Mouse (Mus musculus) frontal cortex, adult (tissue): ENCODE results near the gene Trib2.

ENCODE experiments used
- ATAC-seq: cut with Nextera tagmentation; 2 replicates; pipeline ENCODE4 v1.9.2; 2017; ENCODE audit warnings: mild to moderate bottlenecking, moderate library complexity, mixed read lengths; ENCODE audit not compliant: low TSS enrichment

Gene Trib2

DNA sequence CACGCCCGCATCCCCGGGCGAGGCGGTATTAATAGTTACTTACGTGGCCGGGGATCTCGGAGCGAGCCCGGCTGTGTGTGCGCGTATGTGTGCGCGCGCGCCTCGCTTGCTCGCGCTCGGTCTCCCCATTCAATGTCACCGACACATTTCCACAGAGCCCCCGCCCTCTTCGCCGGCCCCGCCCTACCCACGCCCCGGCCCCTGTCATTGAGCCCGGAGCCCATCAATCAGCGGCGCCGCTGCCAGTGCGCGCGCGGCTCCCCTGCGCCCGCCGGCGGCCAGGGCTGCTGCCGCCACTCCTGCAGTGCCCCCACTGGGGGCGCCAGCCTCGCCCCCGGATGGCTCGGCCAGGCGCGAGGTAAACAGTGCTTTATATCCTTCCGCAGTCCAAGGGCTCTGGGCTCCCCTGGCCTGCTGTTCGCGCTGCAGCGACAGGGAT, at the start of gene Trib2:
Gene Trib2, minus strand, starts transcription at position 183 of the 439 bp plus-strand sequence.
- peak; percentile 79 for ATAC-seq

DNA sequence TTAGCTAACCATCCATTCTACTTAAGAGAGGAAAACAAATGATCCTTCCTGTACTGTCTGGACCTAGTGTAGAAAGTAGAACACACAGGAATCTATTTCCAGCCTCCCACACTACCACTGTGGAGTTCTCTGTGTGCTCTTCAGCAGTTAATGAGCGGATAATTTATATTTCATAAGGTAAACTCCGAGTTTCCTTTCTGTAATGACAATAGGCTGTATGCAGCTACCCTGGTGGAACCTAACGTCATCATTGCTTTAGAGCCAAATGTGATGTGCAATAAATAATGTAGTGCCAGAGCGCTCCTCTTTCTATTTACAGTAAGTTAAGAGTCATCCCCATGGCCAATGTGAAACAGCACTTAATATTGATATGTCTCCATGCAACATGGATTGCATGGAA, 41.3 kb upstream of the Trib2 start:
- ATAC-seq = no peak

DNA sequence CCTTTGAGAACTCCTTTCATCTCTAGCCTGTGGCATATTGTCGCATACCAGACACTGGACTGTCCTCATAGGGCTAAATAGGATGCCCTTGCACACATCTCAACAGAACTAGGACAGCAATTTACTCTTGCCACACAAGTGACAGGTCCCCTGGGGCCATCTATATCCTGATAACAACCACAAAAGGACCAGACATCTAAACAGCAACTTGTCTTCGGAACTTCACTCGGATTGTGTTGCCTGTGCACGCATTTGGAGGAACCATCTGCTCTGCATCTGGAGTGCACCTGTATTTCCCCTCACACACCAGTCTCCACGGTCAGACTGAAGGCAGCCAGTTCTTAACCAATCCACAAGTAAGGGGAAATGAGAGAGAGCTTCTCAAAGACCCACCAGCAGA, 39.2 kb upstream of the Trib2 start:
- no peak for ATAC-seq

DNA sequence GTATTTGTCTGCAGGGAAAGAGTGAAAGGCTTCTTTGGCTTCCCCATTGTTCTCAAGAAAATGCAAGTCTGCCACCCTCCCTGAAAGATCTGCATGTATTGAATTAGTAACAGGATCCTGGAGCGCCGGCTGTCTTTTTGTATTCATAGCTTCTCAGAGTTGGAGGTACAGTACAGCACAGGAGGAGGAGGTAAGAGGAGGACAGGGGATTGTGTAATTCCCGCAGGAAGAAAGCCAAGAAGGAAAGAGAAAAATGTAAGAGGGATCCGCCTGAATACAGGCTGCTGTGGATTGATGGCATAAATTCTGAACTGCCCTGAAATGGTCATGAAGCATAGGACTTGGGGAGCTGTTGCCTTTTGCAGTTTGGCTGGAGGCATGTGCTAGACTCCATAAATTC, 36.1 kb upstream of the Trib2 start:
- ATAC-seq = peak; percentile 96

DNA sequence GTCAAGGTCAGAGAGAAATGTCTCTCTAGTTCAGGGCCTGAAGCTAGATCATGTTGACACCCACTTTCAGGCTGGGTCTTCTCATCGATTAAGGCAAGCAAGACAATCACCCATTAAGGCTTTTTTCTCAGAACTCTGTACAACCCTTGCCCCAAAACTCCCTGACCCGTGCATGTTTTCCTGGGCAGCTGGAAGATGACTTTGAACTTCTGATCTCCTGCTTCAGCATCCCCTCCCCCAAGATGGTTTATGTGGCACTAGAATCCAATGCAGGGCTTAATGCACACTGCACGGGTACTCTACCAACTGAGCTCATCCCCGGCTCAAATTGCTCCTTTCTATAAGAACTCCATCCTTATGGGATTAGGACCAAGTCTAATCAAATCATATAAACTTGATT, 35.3 kb upstream of the Trib2 start:
- ATAC-seq = no peak

DNA sequence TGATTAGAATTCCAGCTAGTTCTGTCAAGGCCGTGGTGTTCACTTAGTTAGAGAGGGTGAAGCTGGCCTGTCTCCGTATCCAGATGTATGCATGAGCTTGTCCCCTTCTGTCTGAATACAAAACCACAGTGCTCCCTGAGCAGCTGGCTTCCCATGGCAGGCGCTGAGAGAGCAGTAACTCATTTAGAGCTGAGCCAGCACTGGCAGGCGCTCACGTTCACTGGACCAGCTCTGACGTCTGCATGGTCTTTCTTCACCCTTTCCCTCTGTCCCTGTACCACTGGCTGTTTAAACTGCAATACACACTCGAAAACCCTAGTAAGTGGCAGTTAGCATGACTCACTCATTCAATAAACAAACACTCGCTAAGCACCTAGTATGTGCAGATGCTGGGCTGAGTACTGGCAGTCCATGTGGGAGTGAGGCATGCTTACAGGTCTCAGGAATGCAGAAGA, 33.7 kb upstream of the Trib2 start:
- ATAC-seq = no peak

DNA sequence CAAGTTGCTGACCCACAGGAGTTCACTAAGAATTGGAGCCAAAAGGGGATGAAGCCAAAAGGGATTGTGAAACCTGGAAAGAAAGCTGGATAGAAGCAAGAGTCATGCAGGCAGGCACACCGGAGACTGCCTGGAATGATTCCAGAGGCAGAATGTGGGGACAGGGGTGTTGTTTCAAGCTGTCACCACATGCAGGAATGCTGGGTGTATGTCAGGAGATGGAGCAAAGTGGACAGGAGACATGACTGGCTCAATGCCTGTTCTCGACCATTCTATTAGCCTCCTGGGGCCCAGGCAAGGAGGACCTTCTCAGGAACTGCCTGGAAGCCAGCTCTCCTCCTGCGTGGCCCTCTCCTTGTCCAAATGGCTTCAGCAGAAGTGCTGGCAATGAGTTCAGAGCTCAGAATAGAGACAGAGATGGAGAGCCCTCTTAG, 33.2 kb upstream of the Trib2 start:
- ATAC-seq = no peak

DNA sequence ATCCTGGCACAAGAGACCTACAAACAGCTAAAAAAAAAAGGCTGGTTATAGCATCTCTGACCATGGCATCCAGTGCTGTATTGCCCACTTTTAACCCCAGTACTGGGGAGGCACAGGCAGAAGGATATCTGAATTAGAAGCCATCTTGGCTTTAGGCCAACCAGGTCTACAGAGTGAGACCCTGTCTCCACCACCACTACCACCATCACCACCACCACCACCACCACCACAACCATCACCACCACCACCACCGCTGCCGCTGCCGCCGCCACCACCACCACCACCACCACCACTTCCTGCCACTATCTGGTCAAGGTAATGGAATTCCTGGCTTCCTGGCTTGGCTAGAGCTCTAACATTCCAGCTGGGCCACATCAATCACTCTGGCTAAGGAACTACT, 31.7 kb upstream of the Trib2 start:
- ATAC-seq = no peak

DNA sequence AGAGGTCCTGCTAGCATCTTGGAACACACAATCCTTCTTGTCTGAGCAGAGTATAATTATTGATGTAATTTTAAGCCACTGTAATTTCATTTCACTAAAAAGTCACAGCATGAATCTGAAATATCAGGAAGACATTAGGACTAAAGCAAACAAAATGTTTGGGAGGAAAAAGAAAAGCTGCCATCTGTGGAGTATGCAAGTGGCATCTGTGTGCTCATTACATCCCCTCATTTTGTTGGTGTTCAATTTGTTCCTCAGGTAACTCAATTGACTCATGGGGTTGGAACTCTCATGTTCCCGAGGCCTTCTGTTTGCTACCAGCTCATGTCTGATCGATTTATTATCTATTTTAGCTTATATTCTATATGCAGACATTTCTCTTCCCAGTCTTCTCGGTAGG, 28.0 kb upstream of the Trib2 start:
- no peak for ATAC-seq

DNA sequence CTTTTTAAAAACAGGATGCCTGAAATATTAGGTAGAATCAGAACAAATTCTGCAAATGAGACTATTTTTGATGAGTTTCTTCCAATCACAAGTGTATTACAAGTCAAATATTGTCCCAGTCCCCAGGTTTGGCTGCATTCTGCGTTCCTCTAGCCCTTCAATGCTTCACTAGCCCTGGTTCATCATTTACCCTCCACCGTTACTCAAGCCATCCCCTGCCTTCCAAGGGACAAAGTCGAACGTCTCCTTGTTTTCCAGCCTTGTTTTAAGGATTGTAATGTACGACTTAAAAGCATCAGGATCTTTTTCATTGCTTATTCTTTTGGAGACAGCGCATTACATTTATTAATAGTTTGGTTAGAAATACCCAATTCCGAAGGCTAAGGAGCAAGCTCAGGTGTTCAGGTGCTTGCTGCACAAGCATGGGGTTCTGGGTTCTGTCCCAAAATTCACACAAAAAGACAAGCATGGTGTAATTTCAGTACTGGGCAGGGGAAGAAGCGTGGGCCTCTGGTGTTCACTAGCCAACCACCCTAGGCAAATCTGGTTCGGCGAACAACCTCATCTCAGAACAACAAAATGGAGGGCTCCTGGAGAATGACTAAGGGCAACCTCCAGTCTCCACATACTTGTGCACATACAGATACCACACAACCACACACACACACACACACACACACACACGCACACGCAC, 24.3 kb upstream of the Trib2 start:
- ATAC-seq = no peak

DNA sequence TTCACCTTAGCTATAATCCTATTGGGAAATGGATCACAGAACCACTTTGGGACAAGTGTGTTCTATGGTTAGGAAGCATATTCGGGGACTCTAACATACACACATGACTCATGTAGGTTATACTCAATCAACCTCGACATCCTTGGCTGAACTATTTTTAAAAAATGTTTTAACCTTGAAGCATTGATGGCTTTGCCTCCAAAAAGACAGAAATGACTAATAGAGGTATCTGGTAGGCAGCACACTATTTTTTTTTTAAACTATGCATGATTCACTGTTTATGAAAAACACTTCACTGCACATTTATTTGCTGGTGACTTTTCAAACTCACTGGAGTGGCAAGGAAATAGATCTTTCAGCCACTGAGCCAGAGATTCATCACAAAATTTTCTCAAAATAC, 21.5 kb upstream of the Trib2 start:
- no peak for ATAC-seq

DNA sequence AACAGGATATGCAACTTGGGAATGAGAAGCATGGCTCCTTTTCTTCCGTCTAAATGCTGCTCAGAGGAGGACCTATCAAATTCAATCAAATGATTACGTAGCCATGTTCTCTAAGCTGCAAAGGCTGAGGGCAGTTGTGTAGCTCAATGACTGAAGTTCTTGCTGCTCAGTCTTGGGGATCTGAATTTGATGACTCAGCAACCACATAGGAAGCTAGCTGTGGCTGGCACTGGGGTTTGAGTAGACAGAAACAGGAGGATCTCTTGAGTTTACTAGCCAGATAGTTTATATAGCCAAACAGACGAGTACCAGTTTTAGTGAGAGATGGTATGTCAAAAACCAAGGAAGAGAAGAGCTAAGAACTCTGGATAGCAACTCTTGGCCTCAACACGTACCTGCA, 20.8 kb upstream of the Trib2 start:
- ATAC-seq = no peak

DNA sequence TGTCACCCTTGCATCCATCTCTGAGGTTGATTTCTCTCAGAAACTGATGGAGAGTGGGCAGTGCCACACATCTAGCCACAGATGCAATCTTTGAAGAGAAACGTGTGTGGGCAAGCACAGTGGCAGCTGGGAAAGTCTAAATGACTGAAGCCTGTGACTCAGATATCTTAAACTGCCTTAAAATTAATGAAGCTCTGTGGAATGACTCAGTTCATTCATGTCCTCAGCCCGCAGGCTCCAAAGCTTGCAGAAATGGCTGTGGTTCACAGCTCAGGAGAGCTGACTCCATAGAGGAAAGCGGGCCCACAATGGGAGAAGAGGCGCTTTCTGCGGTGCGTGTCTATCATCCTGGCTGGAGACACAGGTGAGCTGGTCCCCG, 15.9 kb upstream of the Trib2 start:
- peak; percentile 97 for ATAC-seq

DNA sequence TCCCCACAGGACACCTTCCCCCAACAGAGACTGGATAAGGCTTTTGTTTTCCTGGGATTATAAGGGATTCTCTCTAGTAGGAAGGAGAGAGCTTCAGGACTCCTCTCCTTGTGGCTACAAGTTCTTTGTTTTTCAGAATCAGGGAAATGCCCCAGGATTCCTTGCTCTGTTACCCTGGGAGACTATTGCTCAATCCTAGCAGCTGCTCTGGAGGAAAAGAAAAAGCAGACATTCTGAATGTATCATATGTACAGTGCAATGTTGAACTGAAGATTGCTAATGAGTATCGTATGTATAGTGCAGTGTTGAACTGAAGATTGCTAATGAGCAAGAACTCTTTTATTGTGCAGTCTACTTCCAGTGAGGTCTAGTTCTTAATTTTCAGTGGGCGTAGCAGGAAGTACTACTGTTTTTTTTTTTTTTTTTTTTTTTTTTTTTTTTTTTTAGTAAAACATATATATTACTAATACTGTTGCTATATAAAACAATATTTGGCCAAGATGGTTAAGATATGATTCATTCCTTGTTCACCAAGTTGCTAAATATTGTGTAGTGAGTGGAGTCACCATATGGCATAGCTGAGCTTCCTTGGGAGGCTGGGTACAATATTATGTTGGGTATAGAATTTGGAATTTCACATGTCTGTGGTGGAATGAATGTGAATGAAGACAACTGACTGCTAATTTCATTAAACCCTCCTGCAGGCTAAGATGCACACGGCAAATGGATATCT, 15.4 kb upstream of the Trib2 start:
- peak; percentile 85 for ATAC-seq

DNA sequence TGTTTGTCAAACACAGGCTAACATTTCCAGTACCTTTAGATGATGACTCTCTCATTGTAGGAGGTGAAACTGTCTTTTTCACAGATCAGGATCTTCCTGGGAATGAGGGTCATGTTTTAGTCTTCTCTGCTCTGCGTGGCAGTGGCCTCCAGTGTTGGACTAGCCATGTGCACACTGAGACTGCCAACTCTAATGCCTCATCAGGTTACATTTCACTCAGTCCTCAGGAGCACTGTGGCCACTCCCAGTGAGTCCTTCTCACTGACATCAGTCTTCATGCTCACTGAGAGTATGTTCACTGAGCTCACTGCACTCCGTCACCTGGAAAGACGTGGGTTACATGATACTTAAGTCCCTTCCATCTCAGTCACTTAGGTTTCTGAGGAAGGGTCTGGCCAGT, 14.0 kb upstream of the Trib2 start:
- ATAC-seq = no peak

DNA sequence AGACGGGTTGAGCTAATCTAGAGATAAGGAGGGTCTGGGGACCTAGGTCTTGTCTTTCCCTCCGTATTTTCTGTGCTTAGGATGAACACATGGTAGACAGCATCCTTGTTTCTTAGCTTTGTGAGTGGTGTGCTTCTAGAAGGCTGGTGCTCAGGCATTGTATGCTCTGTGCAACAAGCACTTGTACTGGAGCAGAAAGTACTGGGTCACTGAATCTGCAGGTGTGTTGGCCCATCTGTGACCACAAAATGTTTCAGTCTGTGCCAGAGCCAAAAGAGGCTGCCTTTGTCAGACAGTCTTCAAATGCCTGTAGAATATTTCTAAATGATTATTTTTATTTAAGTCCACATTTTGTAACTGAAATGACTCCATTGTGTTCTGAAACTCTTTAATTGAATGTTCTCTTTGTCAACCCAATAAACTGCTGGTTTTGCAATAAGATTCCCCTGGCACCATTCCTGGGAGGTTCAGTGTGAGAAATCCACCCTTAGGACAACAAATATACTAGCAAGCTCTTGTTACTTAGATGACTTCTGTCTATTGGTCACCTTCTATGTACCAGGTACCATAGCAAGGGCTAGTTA, 12.2 kb upstream of the Trib2 start:
- ATAC-seq = no peak

DNA sequence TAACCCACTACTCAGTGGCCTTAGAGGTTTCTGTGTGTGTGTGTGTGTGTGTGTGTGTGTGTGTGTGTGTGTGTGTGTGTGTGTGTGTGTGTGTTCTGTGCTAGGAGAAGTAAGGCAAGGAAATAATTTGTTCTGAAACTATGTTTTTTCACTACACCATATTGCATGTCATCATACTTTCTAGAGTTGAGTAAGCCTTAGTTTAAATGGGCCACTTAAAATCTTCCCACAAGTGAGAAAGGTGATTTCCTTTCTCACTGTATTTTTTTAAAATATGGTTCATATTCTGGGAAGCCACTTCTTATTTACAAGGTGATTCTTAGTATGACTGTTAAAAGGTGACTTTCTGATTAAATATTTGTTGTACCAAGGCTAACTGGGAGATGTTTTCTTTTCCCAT, 4.3 kb upstream of the Trib2 start:
- ATAC-seq = no peak

DNA sequence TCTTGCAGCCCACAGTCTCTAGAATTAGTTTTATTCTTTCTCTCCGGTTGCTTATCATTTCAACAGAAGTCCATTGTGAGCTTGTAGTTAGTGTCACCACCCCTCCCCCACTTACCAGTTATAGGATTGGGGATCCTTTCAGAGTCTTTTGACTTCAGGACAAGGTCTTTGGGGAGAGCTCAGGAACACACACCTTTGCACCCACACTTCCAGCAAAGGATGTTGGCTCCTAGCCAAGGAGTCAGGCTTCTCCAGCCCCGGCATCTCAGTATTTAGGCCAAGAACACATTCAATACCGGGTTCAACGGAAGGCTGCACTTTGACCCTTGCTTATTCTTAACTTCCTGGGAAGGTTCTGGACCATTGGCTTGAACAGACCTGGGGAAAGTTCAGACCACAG, 643 bp upstream of the Trib2 start:
- ATAC-seq = no peak

DNA sequence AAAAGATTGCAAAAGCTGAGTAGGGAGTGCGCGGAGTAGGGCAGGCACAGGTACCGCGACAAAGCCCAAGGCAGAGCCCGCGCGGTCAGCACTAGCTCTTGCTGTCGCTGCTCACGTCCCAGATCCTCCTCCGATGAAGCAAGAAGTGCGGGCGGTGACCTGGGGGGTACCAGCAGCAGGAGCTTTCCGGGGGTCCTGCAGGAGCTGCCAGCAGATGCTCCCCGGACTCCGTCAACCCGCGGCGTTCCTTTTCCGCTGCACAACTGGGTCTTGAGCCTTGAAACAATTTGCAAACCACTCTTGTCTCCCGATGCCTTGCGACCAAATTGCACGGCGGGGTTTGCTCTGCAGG, 492 bp downstream of the Trib2 start:
- ATAC-seq = peak; percentile 14; the same call in 1 of the 2 replicates

DNA sequence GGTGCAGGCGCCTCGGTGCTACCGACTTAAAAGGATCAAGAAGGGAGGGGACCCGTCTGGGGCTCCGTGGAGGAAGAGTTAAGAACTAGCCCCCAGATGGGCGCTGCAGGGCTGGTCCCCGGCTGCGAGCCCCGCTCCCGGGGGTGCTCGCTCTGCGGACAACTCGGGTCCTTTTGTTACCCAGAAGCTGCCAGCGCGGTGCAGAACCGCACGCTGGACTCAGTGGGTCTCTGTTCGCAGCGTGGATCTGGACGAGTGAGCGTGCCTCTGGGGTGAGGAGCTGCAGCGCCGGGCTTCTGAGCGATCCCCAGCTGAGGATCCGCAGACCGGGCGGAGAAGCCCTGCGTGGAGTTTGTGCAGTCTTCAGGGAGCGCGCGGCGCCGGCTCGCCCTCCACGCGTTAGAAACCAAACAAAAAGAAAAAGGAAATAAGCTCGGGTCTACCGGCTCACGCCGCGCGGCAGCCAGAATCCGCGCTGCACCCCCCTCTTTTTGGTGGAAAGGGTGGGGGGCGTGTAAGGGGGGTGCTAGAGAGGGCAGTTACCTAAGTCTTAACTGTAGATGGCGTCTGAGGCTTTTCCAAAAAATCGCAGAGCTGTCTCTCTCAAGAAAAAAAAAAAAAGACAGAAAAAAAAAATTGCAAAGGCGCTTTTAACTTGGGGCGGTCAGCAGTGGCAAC, 1.0 kb downstream of the Trib2 start:
- ATAC-seq = peak; percentile 34

DNA sequence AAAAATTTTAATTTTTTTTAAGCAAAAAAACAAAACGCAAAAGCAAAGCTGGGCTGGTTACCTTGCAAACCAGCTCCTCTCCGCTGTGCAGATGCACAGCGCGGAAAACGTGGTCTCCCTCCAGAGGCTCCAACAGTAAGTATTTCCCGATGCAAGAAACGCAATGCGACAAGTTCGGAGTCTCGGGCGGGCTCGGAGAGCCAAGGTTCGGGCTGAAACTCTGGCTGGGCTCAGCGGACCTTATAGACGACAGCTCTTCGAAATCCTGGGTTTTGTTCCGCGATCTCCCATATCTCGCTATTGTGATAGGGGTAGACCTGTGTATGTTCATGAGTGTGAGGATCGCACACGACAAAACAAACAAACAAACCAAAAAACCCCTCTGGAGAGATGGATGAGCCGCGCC, 1.5 kb downstream of the Trib2 start:
- peak; percentile 9; the same call in 1 of the 2 replicates for ATAC-seq

DNA sequence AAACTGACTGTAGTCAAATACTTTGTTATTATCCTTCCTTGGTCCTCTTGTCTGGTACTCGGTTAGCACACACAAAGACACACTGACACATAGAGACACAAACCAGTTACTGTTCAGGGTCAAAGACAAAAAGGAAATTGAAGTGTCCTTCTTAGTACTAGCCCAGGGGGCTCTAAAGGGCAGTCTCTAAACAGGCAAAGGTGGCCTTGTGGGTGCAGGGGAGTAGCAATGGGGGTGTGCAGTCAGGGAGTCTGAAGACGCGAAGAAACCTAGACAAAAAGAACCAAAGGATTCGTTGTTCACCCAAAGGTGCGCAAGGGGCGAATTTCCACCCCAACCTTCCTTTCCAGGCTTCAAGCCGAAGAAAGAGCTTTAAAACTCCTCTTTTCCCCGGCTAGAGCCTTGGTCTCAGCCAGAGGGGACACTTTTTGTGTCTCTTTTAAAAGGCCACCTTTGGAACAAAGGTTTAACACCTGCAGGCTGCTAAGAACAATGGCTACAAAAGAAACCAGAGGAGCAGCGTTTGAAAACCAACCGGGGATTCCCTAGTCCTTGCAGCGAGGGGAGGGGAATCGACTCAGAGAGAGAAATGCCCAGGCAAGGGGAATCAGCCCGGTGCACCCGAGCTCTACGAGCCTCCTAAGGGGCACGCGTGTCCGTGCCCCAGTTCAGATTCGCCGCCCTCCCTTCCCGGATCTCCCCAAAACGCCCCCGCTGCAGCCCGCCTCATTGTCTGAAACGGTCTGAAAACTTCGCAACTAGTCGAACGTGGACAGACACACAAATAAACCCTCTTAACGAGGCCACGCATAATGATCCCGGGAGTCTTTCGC, 2.3 kb downstream of the Trib2 start:
- no peak for ATAC-seq
